Mouse (Mus musculus): ENCODE results near the gene Arl4d.

GRCm38 (mm10) chr11:101671255-101671654 is 5.9 kb downstream of the Arl4d start:
- no peak for TF ChIP-seq POLR2A (IDR thresholded peaks at IDR 0.05; ENCODE audit: extremely low read depth, insufficient read depth, low read length)
- no peak for TF ChIP-seq CTCF (IDR thresholded peaks at IDR 0.05; ENCODE audit: low read depth, low read length)

Measured in liver, adult 2 months (tissue).